Mouse (Mus musculus) left cerebral cortex, postnatal 14 days (tissue): ENCODE results near the gene Tmem234. TPM values are rescaled to one million over a fixed set of nuclear protein-coding genes. Genes with fewer than 3 reads are reported as not detected.

Experiments
- DNase-seq, 2 experiments: peaks; one replicate each; pipeline ENCODE4 v3.0.0; 2021 to 2022; ENCODE audit warnings: low spot score in 2 of 2, mixed read lengths in 1 of 2
- intact Hi-C: fragments of 180-260 bp; cut with DNase I; formaldehyde crosslinking; loops from one replicate; pipeline ENCODE4 v1.15.1; 2025
- total RNA-seq, 2 experiments: library from RNA; stranded (reverse); gene quantifications; 2 replicates each; pipeline ENCODE4 v1.2.3; 2021

Tmem234 gene
- total RNA-seq, 2 experiments from 2014 or later: 91.8 to 105 TPM

DNA sequence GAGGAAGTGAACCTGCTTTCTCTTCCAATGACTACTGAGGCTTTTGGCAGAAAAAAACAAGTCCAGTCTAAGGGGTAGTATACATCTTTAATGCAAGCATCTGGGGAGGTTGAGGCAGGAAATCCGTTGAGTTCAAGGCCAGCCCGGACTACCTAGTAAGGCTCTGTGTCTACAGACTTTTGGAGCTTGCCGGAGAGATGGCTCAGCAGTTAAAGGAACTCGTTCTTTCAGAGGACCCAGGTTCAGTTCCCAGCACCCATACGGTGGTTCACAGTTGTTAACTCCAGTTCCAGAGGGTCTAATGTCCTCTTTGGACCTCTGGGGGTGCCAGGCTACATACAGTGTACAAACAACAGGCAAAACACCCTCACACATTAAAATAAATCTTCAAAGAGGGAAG, 17.6 kb downstream of the Tmem234 start:
- intact Hi-C loops: no loop called here
- no peak for DNase-seq

DNA sequence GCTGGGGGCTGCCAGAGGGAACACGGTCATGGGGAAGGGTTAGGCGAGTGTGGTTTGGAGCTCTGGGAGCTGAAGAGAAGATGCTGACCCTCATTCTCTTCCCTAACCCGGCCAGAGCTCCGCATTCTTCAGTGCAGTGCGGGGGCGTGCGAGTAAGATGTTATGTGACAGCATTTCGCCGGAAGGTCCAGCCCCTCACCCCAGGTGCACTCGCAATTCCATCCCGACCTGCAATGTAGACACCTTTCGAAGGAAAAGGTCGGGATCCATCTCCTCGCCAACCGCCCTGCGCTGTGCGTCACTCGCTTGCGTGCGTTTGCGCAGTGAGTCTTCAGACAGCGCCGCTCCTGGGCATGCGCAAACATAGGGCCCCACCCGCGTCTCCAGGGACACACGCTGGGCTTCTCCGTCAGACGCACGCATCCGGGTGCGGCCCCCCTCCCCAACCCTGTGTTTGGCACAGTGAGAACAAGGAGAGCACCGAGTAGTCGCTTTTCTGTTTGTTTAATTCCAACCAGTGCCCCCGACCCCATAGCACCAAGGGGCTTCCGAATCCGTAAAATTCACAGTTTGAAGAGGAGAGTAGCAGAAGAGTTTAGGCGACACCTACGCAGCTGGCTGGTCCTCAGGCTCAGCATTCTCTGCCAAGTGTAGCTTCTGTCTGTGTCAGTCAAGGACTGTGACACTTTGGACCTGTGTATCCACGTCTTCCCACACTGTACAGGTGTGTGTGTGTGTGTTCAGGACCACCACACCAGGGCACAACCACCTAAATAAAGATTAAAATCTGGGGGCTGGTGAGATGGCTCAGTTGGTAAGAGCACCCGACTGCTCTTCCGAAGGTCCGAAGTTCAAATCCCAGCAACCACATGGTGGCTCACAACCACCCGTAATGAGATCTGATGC, 18.6 kb downstream of the Tmem234 start, which contains the start of gene Iqcc:
TSS of gene Iqcc (minus strand) at position 314 of the 906 bp plus-strand sequence.
- intact Hi-C loops: no loop called here
- DNase-seq: peak; percentile 95 to 98

DNA sequence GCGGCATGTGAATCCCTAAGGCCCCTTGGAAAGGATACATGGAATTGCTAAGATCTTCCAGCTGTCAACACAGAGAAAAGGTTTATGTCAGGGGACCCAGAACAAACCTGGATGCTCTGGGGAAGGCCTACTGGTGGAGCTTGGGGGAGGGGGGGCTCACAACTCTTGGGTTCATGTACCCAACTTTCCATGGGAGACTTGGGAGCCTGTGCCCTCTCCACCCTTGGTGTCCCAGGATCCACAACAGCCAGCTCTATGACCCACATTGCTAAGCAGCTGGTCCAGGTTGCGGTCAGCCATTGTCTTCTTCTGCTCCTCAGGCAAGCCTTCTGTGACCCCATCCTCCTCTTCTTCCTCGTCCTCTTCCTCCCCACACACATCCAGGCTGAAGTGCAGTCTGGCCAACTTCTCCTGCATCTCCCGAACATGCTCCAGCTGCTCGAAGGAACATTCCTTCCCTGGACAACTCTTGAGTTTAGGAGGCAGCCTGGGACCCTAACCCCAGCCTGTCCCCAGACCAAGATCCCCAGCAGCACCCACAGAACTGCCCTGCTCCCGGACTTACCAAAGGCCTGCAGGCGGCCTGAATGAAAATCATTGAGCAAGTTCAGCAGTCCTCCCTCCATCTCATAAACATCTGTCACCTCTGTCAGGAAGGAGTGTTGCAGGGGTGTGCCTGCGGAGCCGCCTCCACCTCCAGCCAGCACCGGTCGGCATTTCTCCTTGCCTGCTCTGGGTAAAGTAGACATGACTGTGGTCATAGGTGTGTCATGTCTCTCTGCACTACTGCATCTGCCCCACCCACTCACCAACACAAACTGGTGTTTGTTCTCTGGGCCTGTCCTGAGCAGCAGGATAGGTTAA, 20.2 kb downstream of the Tmem234 start:
- intact Hi-C loops: no loop called here
- DNase-seq: no peak

DNA sequence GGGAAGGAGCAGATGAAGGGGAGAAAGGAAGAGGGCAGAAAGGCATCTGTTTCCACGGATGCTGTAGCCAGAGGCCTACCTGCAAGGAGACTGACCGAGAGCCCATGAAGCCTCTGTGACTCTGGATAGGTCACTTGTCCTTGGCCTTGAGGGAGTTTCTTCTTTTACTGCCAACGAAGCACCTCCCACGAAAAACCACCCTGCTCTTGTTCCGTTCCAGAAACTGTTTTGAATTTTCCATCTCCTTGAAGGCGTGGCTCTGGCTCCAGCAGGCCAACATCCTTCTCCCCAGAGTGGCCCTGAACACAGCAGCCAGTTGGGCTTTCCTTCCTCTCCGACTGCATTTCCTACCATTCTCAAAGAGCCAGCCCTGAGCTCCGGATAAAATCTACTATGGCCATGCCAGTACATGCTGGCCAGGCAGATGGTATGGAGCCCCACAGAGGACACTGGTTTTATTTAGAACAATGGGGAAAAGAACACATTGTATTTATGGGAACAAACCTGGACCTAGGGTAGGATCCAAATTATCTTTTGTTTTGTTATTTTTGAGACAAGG, 20.9 kb downstream of the Tmem234 start:
- no peak for DNase-seq
- intact Hi-C loops: no loop called here

DNA sequence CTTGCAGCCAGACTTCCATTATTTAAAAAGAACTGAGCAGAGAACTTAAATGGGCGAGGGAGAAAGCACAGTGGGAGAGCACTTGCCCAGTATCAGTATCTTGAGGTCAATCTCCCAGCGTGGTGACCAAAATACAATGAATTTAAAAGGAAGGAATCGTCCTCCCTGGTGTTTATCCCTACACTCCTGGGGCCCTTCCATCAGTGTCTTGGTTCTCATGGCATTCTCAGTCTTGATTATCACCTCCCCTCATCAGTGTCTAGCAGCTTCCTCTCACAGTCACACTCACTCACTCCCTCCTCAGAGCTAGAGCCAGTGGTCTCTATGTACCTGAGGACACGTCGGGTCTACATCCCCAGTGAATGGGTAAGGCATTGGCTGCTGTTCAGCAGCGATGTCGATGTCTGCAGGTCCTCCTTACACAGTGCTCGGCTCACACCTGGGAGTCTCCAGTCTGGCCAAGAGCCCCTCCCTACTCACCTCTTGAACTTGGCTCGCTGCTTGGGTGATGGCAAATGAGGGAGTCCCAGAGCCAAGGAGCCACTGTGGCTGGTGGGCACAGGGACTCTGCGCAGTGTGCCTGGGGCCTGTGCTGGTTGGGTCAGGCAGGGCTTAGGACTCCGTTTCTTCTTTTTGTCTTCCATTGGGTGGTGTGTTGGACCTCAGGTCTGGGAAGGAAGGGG, 21.8 kb downstream of the Tmem234 start:
- no peak for DNase-seq
- intact Hi-C loops: no loop called here

DNA sequence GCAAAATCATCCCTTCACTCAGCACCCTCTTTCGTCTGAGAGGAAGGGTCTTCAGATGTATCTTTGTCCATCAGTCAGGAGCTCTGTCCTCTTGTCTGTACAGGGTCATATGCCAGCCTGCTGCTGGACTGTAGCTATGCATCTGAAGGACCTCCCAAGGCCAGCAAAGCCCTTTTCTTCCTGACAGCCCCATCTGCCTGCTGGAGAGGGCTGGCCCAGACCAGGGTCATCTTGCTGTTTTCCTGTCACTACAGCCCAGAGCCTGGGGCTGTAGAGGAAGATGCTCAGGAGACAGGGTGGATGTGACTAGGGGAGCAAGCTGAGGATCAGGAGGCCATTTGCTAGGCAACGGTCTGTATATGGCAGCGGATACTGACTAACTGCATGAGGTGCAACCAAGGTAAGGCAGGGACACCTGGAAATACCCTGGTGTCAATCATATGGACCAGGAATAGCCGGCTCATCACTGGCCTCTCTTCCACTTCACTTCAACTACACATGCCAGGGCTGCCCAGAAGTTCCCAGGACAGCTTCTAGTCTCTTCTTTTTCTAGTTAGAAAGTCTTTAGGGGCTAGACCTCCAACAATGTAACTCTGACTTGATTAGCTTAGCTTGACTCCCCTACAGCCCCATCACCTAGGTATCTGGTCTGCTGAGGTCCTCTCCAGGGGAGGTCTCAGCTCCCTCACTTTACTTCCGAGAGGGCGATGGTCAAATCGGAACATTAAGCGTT, 22.5 kb downstream of the Tmem234 start:
- intact Hi-C loops: no loop called here
- DNase-seq: no peak

DNA sequence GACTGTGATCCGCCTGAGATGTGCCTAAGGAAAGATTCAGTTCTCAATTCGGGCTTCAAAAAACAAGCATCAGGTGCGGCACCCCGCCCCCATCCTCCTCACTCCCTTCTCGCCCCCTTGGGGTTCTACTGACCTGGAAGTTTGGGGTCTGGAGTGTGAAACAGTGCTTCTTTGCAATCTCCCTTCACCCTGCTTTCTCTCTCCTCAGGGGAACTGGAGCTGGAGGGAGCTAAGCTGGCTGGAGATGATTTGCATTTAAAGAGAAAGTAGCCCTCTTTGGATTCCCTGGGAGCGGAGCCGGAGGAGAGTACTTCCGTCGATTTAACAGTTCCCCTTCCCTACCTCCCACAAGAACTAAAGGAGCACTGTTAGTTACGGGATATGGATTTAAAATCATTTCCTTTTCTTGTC, 23.2 kb downstream of the Tmem234 start, which contains the start of gene Ccdc28b:
TSS of gene Ccdc28b (minus strand) at position 267 of the 411 bp plus-strand sequence.
- peak; percentile 61 to 73 for DNase-seq
- intact Hi-C loops: loop anchor here (2.0 kb wide), 1 partner anchor 17 kb away; the partner anchor contains the start of gene Txlna

DNA sequence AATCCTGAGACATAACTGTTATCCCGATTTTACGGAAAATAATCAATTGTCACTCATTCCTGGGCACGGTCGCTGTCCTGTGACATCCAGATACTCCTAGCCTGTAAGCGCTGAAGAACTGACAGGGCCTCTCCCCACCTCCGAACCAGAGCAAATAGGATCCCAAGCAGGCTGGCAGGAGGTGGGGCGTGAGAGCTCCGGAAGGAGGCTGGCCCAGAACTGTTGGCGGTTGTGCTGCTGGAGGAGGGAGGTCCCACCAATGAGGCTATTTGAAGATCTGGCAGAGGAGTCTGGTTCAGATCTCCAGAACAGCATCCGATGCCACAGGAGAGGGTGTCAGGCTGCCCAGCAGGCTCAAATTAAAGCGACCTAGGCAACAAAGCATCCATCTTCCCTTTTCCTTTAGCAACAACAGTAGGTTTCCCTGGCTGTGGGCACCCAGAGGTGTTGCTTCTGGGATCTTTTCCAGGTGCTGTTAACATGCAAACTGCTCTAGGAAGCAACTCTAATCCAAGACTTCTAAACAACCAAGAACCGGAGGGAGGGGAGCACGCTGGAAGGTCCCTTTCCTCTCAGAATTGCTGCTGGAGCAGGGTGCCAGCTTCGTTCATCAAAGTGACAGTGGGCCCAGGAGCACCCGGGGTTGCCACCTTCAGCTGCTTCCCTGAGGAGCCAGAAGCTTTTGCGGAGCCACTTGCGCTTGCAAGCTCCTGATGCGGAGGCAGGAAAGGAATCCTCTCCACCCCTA, 24.0 kb downstream of the Tmem234 start:
- intact Hi-C loops: loop anchor here (2.0 kb wide), 1 partner anchor 16 kb away; the partner anchor contains the start of gene Txlna
- peak; percentile 89 to 96 for DNase-seq

DNA sequence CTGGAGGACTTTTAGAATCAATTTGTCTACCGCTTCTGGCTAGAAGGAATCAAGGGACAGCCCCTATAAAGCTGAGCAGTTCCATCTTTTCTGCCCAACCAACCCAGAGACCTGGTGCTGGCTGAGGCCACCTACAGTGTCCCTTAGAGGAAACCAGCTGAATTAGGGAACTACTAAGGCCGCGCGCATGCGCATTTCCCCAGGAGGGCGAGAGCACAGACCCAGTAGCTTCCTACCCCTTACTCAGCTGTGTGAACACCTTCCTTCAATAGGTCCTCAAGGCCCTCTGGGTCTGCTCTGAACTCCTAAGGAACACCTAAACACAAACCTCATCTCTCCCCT, 24.5 kb downstream of the Tmem234 start:
- DNase-seq: peak; percentile 68 to 74
- intact Hi-C loops: loop anchor here (2.0 kb wide), 1 partner anchor 16 kb away; the partner anchor contains the start of gene Txlna

DNA sequence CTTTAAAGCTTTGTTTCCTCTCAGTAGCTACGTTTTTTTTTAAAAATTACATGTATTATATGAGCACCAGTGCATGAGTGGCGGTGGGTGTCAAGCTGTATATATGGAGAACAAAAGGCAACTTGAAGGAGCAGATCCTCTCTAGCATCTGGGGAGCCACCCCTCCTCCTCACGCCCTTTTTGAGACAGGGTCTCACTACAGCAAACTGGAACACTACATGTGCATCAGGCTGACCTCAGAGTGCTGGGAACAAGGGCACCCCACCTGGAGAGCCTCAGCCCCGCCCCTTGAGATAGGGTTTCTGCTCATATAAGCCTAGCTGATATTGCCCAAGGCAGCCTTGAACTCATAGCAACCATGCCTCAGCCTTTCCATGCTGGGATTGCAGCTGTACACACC, 25.0 kb downstream of the Tmem234 start:
- intact Hi-C loops: loop anchor here (2.0 kb wide), 1 partner anchor 15 kb away; the partner anchor contains the start of gene Txlna
- no peak for DNase-seq

DNA sequence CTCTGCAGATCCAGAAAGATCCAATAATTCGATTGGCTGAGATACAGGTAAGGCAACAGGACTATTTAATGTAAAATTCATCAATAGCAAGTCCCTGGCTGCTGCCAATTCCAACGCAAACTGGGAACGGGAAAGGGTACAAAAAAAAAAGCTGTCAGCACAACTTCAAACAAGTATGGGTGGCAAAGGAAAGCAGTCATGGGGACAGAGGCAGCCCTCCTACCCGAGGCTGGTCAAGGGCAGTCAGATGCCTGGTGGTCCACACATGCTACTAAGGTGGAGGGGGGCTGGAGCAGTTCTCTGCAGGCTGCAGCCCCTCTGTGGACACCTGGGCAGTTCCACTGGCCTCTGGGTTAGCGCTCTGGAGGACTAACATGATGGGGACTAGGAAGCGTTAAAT, 25.6 kb downstream of the Tmem234 start:
- intact Hi-C loops: no loop called here
- no peak for DNase-seq

DNA sequence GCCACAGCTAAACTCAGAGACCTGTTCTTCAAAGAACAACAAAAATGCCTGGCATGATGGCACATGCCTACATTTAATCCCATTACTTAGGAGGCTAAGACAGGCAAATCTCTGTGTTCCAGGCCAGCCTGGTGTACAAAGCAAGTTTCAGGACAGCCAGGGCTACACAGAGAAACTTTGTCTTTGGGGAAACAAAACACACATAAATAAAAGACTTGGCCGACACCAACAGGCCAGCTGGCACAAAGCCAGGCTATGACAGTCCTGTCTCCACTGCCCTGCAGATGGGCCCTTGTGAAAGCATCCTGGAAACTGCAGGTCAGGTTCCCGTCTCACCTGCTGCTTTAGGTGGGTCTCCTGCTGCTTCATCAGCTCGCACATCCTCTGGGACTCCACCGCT, 30.5 kb downstream of the Tmem234 start:
- no peak for DNase-seq
- intact Hi-C loops: no loop called here

DNA sequence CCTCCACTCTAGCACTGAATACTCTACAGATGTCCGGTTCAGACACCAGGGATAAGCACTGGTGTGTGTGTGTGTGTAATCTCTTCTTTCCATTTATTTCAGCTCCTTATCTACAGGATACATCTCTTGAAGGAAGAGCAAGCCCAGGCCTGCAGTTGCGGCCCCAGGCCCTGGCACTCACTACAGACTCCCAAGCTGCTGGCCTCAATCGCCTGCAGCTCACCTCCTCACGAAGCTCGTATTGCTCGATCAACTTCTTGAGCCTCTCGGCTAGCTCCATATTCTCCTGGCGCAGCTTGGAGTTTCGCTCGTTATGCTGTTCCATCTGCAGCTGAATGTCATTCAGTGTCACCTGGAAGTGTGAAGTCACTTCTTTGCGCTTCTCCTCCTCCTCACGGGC, 31.4 kb downstream of the Tmem234 start:
- no peak for DNase-seq
- intact Hi-C loops: no loop called here

DNA sequence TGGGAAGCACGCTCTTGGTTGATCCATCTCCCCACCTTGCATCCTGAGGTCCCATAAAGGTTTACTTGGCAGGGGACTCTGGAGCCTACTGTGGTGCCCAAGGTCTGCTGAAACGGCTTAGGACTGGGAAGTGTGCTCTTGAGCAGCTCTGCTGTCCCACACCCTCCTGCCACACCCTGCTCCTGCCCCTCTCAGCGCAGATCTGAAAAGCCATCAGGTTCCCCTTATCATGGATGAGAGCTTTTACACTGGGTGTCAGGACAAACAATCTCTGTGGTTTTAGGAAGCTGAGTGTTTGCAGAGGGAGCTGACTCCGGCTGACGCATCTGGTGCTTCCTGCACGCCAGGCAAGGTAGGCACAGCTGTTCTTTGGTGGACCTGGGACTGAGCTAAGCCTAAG, 33.4 kb downstream of the Tmem234 start:
- DNase-seq: no peak
- intact Hi-C loops: no loop called here

DNA sequence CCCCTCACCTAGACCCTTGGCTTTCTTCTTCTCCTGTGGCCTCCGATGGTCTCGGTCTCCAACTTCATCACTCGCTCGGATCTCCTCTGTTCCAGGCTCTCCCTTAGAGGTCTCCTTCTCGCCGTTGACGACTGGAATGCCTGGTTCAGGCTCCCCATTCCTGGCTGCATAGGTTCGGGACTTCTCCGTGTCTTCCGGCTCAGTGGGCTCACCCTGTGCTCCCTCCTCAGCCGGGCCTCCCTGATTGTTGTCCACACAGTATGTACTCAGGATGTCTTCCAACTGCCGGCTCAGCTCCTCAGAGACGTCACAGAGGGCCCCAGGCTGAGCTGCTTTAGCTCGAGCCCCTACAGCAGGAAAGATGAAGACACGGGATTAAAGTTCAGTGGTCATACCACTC, 38.8 kb downstream of the Tmem234 start:
- intact Hi-C loops: no loop called here
- no peak for DNase-seq

DNA sequence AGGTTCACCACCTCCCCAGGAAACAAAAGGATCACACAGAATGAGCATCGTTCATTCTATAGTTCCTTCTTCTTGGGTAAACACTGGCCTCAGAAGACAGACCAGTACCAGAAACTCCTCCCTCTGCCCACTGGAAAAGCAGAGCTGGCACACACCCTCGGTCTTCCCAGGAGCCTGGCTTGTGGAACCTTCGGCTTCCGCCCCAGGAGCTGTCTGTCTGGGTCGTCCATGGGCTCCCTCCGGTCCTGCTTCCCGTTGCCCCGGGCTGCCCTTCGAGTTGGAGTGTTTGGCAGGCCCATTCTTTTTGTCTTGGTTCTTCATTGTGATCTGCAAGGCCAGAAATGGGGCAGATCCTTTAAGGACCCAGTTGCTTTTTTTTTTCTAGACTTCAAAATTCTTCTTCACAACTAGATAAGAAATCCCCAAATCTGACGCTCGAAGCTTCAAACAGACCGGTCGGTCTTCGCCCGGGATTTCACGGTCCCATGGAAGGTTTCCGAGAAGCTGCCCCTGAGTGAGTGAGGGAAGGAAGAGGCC, 39.7 kb downstream of the Tmem234 start:
- intact Hi-C loops: loop anchor here (2.0 kb wide), 1 partner anchor 15 kb away; no protein-coding TSS in a partner anchor
- DNase-seq: no peak

DNA sequence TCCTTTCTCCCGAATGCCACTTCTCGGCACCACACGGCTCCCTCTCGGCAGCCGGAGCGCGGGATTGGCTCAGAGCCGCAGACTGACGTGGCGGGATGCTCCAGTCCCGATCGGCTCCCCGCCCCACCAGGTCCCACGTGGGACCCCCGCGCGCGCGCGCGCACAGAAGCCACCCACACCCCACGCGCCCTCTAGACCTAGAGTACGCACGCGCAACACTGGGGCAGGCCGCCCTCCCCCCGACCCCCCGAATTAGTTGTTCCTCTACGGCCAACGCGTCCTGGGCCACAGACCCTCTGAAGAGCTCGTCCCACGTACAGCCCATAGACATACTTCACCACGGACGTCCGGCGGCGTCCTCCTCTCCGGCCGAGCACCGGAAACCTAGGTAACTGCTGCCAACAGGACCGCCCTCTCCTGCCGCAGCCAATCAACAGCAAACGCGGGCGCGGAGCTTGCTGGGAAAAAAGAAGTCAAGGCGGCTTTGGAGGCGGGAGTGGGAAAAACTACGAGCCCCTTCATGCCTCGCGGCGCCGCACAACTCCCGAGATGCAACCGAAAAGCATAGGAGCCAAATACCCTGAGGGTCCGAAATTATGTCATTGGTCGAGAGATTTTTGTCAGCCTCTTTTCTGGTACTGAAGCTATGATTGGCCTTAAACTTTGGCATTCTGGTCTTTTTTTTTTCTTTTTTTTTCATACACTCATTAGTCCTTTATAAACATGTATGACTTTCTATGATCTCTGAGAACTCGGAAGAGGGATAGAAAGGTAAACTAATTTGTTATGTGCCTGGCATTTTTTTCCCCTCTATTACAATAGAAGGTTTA, 40.4 kb downstream of the Tmem234 start, which contains the start of gene Txlna:
TSS of gene Txlna (minus strand) at position 428 of the 830 bp plus-strand sequence.
- intact Hi-C loops: loop anchor here (2.0 kb wide), 1 partner anchor 16 kb away; no protein-coding TSS in a partner anchor
- peak; percentile 98 for DNase-seq
